Mouse (Mus musculus) G1E (cell line): ENCODE measurements around the gene Tmem217.

ENCODE experiments used
- CTCF ChIP-seq: IDR thresholded peaks from 2 replicates; pipeline ENCODE4 v1.5.1; 2012; ENCODE audit warnings: low read depth, low read length, inconsistent platforms, mixed read lengths
- GATA1 ChIP-seq: IDR thresholded peaks from 2 replicates; pipeline ENCODE4 v1.6.1; 2012; ENCODE audit warnings: borderline replicate concordance, low read length, inconsistent platforms, mixed read lengths

- TF ChIP-seq CTCF (no peak), GATA1 (no peak)
Measured at GRCm38 (mm10) chr17:29579579-29580126, 27.5 kb upstream of the Tmem217 start.
